Mouse (Mus musculus): ENCODE measurements around the gene Pygb. TPM values are rescaled to one million over a fixed set of nuclear protein-coding genes. Genes with fewer than 3 reads are reported as not detected.

Pygb gene
- total RNA-seq (2014; fragmentation: Nextera tagmentation) (14.1 and 16.1 TPM in 2 replicates), total RNA-seq (2017) (11.7 and 13.0 TPM in 2 replicates)

- peak; percentile 97 for ATAC-seq (replicated peaks; ENCODE audit: low FRiP score, low TSS enrichment, poor library complexity, severe bottlenecking)
Measured at GRCm38 (mm10) chr2:150786251-150787180, at the start of gene Pygb. Gene Pygb (plus strand): TSS chr2:150786735.

GRCm38 (mm10) chr2:150737881-150738280 lies 48.7 kb upstream of the Pygb start:
- peak; percentile 38; the same call in 1 of the 2 replicates for ATAC-seq (replicated peaks; ENCODE audit: low FRiP score, low TSS enrichment, poor library complexity, severe bottlenecking)

- no peak for ATAC-seq (replicated peaks; ENCODE audit: low FRiP score, low TSS enrichment, poor library complexity, severe bottlenecking)
Measured at GRCm38 (mm10) chr2:150740145-150740841, 46.2 kb upstream of the Pygb start.

- ATAC-seq (replicated peaks; ENCODE audit: low FRiP score, low TSS enrichment, poor library complexity, severe bottlenecking) = peak; percentile 60; the same call in 1 of the 2 replicates
Measured at GRCm38 (mm10) chr2:150741405-150741804, 45.1 kb upstream of the Pygb start.

- no peak for ATAC-seq (replicated peaks; ENCODE audit: low FRiP score, low TSS enrichment, poor library complexity, severe bottlenecking)
Measured at GRCm38 (mm10) chr2:150745016-150745415, 41.5 kb upstream of the Pygb start.

- ATAC-seq (replicated peaks; ENCODE audit: low FRiP score, low TSS enrichment, poor library complexity, severe bottlenecking) = peak; percentile 94
Measured at GRCm38 (mm10) chr2:150748854-150749253, 37.7 kb upstream of the Pygb start, which contains the start of gene Entpd6. Gene Entpd6 (plus strand): TSS chr2:150749042.

GRCm38 (mm10) chr2:150749283-150749682 lies 37.3 kb upstream of the Pygb start:
- ATAC-seq (replicated peaks; ENCODE audit: low FRiP score, low TSS enrichment, poor library complexity, severe bottlenecking) = peak; percentile 55

GRCm38 (mm10) chr2:150750129-150750979 lies 36.2 kb upstream of the Pygb start:
- peak; percentile 70 for ATAC-seq (replicated peaks; ENCODE audit: low FRiP score, low TSS enrichment, poor library complexity, severe bottlenecking)

- ATAC-seq (replicated peaks; ENCODE audit: low FRiP score, low TSS enrichment, poor library complexity, severe bottlenecking) = no peak
Measured at GRCm38 (mm10) chr2:150755016-150755415, 31.5 kb upstream of the Pygb start.

- ATAC-seq (replicated peaks; ENCODE audit: low FRiP score, low TSS enrichment, poor library complexity, severe bottlenecking) = 0 out of 2 replicates have a peak, but pooled peaks have one; percentile 38
Measured at GRCm38 (mm10) chr2:150761476-150761875, 25.1 kb upstream of the Pygb start.

- no peak for ATAC-seq (replicated peaks; ENCODE audit: low FRiP score, low TSS enrichment, poor library complexity, severe bottlenecking)
Measured at GRCm38 (mm10) chr2:150765619-150766018, 20.9 kb upstream of the Pygb start.

- no peak for ATAC-seq (replicated peaks; ENCODE audit: low FRiP score, low TSS enrichment, poor library complexity, severe bottlenecking)
Measured at GRCm38 (mm10) chr2:150766083-150766862, 20.3 kb upstream of the Pygb start.

- ATAC-seq (replicated peaks; ENCODE audit: low FRiP score, low TSS enrichment, poor library complexity, severe bottlenecking) = peak; percentile 84
Measured at GRCm38 (mm10) chr2:150768678-150769077, 17.9 kb upstream of the Pygb start.

GRCm38 (mm10) chr2:150770747-150771146 lies 15.8 kb upstream of the Pygb start:
- peak; percentile 12; the same call in 1 of the 2 replicates for ATAC-seq (replicated peaks; ENCODE audit: low FRiP score, low TSS enrichment, poor library complexity, severe bottlenecking)

GRCm38 (mm10) chr2:150771169-150771568 lies 15.4 kb upstream of the Pygb start:
- no peak for ATAC-seq (replicated peaks; ENCODE audit: low FRiP score, low TSS enrichment, poor library complexity, severe bottlenecking)

- ATAC-seq (replicated peaks; ENCODE audit: low FRiP score, low TSS enrichment, poor library complexity, severe bottlenecking) = no peak
Measured at GRCm38 (mm10) chr2:150771996-150772395, 14.5 kb upstream of the Pygb start.

- peak; percentile 37 for ATAC-seq (replicated peaks; ENCODE audit: low FRiP score, low TSS enrichment, poor library complexity, severe bottlenecking)
Measured at GRCm38 (mm10) chr2:150772466-150773119, 13.9 kb upstream of the Pygb start.

- no peak for ATAC-seq (replicated peaks; ENCODE audit: low FRiP score, low TSS enrichment, poor library complexity, severe bottlenecking)
Measured at GRCm38 (mm10) chr2:150782801-150783200, 3.7 kb upstream of the Pygb start.

Measured in megakaryocyte-erythroid progenitor cell, adult 5-6 weeks (primary cell).